Mouse (Mus musculus): ENCODE measurements at regions not wholly inside any gene's neighbourhood (a gene's known extent, or its start where the extent isn't known, plus 50 kb on each side); places are given as distances from the start of the nearest gene placed in this dataset.
"Not testable (repeated sequence)": the region's sequence is repeated elsewhere in the genome, so short reads cannot be mapped to it uniquely, and the experiment has no call there.

- no peak for TF ChIP-seq POLR2A (IDR thresholded peaks at IDR 0.05; ENCODE audit: low read depth, low read length)
- peak; percentile 62; the same call in 1 of the 2 replicates for TF ChIP-seq CTCF (IDR thresholded peaks at IDR 0.05; ENCODE audit: borderline replicate concordance, insufficient read depth, low read length)
- Histone ChIP-seq H3K27ac (ENCODE audit: insufficient read depth, low read length) (no peak overlapping the region), H3K4me1 (ENCODE audit: control insufficient read depth, insufficient read depth, low read length) (no peaks in the 10 kb centered on the region), H3K4me3 (ENCODE audit: insufficient read depth, low read length) (no peak overlapping the region)
Observed at GRCm38 (mm10) chr15:89730320-89730719, 111.3 kb downstream of the Syt10 start.

- Histone ChIP-seq H3K4me3 (ENCODE audit: insufficient read depth, low read length) (no peak overlapping the region), H3K4me1 (ENCODE audit: control insufficient read depth, insufficient read depth, low read length) (no peaks in the 10 kb centered on the region), H3K27ac (ENCODE audit: insufficient read depth, low read length) (no peak overlapping the region)
- TF ChIP-seq POLR2A (IDR thresholded peaks at IDR 0.05; ENCODE audit: low read depth, low read length) (no peak), CTCF (IDR thresholded peaks at IDR 0.05; ENCODE audit: borderline replicate concordance, insufficient read depth, low read length) (no peak)
Observed at GRCm38 (mm10) chr15:89724356-89724755, 117.3 kb downstream of the Syt10 start.

- Histone ChIP-seq H3K4me3 (ENCODE audit: insufficient read depth, low read length) (no peak overlapping the region), H3K27ac (ENCODE audit: insufficient read depth, low read length) (no peak overlapping the region), H3K4me1 (ENCODE audit: control insufficient read depth, insufficient read depth, low read length) (no peaks in the 10 kb centered on the region)
- TF ChIP-seq CTCF (IDR thresholded peaks at IDR 0.05; ENCODE audit: borderline replicate concordance, insufficient read depth, low read length) (no peak), POLR2A (IDR thresholded peaks at IDR 0.05; ENCODE audit: low read depth, low read length) (no peak)
Observed at GRCm38 (mm10) chr15:89697221-89697620, 105.5 kb upstream of the Rabl2 start.

- Histone ChIP-seq H3K27ac (ENCODE audit: insufficient read depth, low read length) (no peak overlapping the region), H3K4me1 (ENCODE audit: control insufficient read depth, insufficient read depth, low read length) (no peaks in the 10 kb centered on the region), H3K4me3 (ENCODE audit: insufficient read depth, low read length) (no peak overlapping the region)
- no peak for TF ChIP-seq POLR2A (IDR thresholded peaks at IDR 0.05; ENCODE audit: low read depth, low read length)
- no peak for TF ChIP-seq CTCF (IDR thresholded peaks at IDR 0.05; ENCODE audit: borderline replicate concordance, insufficient read depth, low read length)
Observed at GRCm38 (mm10) chr15:89676366-89676765, 84.6 kb upstream of the Rabl2 start.

GRCm38 (mm10) chr15:89656558-89656957, 64.8 kb upstream of the Rabl2 start:
- H3K4me1 ChIP-seq (ENCODE audit: control insufficient read depth, insufficient read depth, low read length); H3K4me3 ChIP-seq (ENCODE audit: insufficient read depth, low read length); H3K27ac ChIP-seq (ENCODE audit: insufficient read depth, low read length): not testable (repeated sequence)
